Mouse (Mus musculus) myocyte (in vitro differentiated cells): ENCODE data around the gene Actc1.

ENCODE experiments used
- CEBPB ChIP-seq: IDR thresholded peaks from 2 replicates; pipeline ENCODE4 v1.6.1; 2011; ENCODE audit warnings: mild to moderate bottlenecking, moderate library complexity; ENCODE audit not compliant: poor library complexity, insufficient read depth, severe bottlenecking
- E2F4 ChIP-seq: IDR thresholded peaks from one replicate; pipeline ENCODE4 v1.6.1; 2011; ENCODE audit warnings: mild to moderate bottlenecking, control low read depth, moderate library complexity; ENCODE audit not compliant: insufficient read depth
- POLR2A ChIP-seq: IDR thresholded peaks from one replicate; pipeline ENCODE4 v1.6.1; 2011; ENCODE audit warnings: low read depth, mild to moderate bottlenecking, control low read depth, moderate library complexity; ENCODE audit not compliant: insufficient read length
- POLR2AphosphoS2 ChIP-seq: IDR thresholded peaks from one replicate; pipeline ENCODE4 v1.6.1; 2011; ENCODE audit warnings: low read depth, control low read depth; ENCODE audit not compliant: insufficient read length
- TCF3 ChIP-seq: IDR thresholded peaks from one replicate; pipeline ENCODE4 v1.6.1; 2011; ENCODE audit warnings: low read depth, control low read depth; ENCODE audit not compliant: insufficient read length

- TF ChIP-seq POLR2A (no peak), E2F4 (no peak), POLR2AphosphoS2 (peak; percentile 82), TCF3 (no peak), CEBPB (no peak)
Observed at GRCm38 (mm10) chr2:114046151-114046664, 7.1 kb downstream of the Actc1 start.
